Mouse (Mus musculus) splenic B cell, adult 2 months (primary cell): Measurements from ENCODE around the gene Fxr2.
A peak's percentile ranks its signal among the peaks of the same experiment; 100 is the strongest.

Source experiments
- DNase-seq: peaks from one replicate; pipeline ENCODE4 v3.0.0-alpha.2; 2011; ENCODE audit warnings: low read depth, low spot score
- H3K27me3 ChIP-seq: 2 replicates; pipeline ENCODE4 v1.6.1; 2012; ENCODE audit warnings: mild to moderate bottlenecking, low read length, moderate library complexity, mixed read lengths; ENCODE audit not compliant: control insufficient read depth, poor library complexity, insufficient read depth, severe bottlenecking
- H3K36me3 ChIP-seq: 2 replicates; pipeline ENCODE4 v1.6.1; 2012; ENCODE audit warnings: mild to moderate bottlenecking, low read length, moderate library complexity, mixed read lengths; ENCODE audit not compliant: control insufficient read depth, poor library complexity, insufficient read depth, severe bottlenecking

Fxr2 gene

GRCm38 (mm10) chr11:69632284-69633089 lies at the start of gene Fxr2:
Gene Fxr2 (plus strand): TSS chr11:69632990.
- H3K27me3 ChIP-seq = no peaks in the 10 kb centered on the region
- H3K36me3 ChIP-seq = 0 out of 2 replicates have a peak, but pooled peaks cover 1% of the 10 kb centered on the region
- peak; percentile 99 for DNase-seq

GRCm38 (mm10) chr11:69584008-69584407 lies 48.8 kb upstream of the Fxr2 start:
- Histone ChIP-seq H3K36me3 (peaks cover 2% of the 10 kb centered on the region; the same call in 1 of the 2 replicates), H3K27me3 (no peaks in the 10 kb centered on the region)
- no peak for DNase-seq

- no peak for DNase-seq
Observed at GRCm38 (mm10) chr11:69584937-69585336, 47.9 kb upstream of the Fxr2 start.

GRCm38 (mm10) chr11:69585718-69586325 lies 47.0 kb upstream of the Fxr2 start:
- H3K27me3 ChIP-seq = no peaks in the 10 kb centered on the region
- peaks cover 2% of the 10 kb centered on the region; the same call in 1 of the 2 replicates for H3K36me3 ChIP-seq
- DNase-seq = peak; percentile 42

More at GRCm38 (mm10) chr11:69584937-69585336, 47.9 kb upstream of the Fxr2 start:
- Histone ChIP-seq H3K27me3 (no peaks in the 10 kb centered on the region), H3K36me3 (peaks cover 2% of the 10 kb centered on the region; the same call in 1 of the 2 replicates)

- Histone ChIP-seq H3K36me3 (peaks cover 6% of the 10 kb centered on the region), H3K27me3 (no peaks in the 10 kb centered on the region)
- no peak for DNase-seq
Observed at GRCm38 (mm10) chr11:69589207-69589834, 43.5 kb upstream of the Fxr2 start.

GRCm38 (mm10) chr11:69590622-69591021 lies 42.2 kb upstream of the Fxr2 start:
- peaks cover 6% of the 10 kb centered on the region for H3K36me3 ChIP-seq
- DNase-seq = no peak
- no peaks in the 10 kb centered on the region for H3K27me3 ChIP-seq

- DNase-seq = no peak
- H3K36me3 ChIP-seq = peaks cover 6% of the 10 kb centered on the region
- no peaks in the 10 kb centered on the region for H3K27me3 ChIP-seq
Observed at GRCm38 (mm10) chr11:69591424-69591823, 41.4 kb upstream of the Fxr2 start.

GRCm38 (mm10) chr11:69591899-69592637 lies 40.7 kb upstream of the Fxr2 start:
- H3K36me3 ChIP-seq = peaks cover 6% of the 10 kb centered on the region
- H3K27me3 ChIP-seq = no peaks in the 10 kb centered on the region
- DNase-seq = no peak

GRCm38 (mm10) chr11:69592799-69593198 lies 40.0 kb upstream of the Fxr2 start:
- no peaks in the 10 kb centered on the region for H3K27me3 ChIP-seq
- no peak for DNase-seq
- H3K36me3 ChIP-seq = peaks cover 4% of the 10 kb centered on the region; the same call in 1 of the 2 replicates

- H3K36me3 ChIP-seq = peaks cover 4% of the 10 kb centered on the region; the same call in 1 of the 2 replicates
- DNase-seq = no peak
- H3K27me3 ChIP-seq = no peaks in the 10 kb centered on the region
Observed at GRCm38 (mm10) chr11:69594853-69595252, 37.9 kb upstream of the Fxr2 start.

- H3K27me3 ChIP-seq = no peaks in the 10 kb centered on the region; the same call in 1 of the 2 replicates
- H3K36me3 ChIP-seq = no peaks in the 10 kb centered on the region
- DNase-seq = no peak
Observed at GRCm38 (mm10) chr11:69599436-69599835, 33.4 kb upstream of the Fxr2 start.

- no peaks in the 10 kb centered on the region; the same call in 1 of the 2 replicates for H3K27me3 ChIP-seq
- no peaks in the 10 kb centered on the region for H3K36me3 ChIP-seq
- DNase-seq = no peak
Observed at GRCm38 (mm10) chr11:69600098-69600497, 32.7 kb upstream of the Fxr2 start.

GRCm38 (mm10) chr11:69601768-69602167 lies 31.0 kb upstream of the Fxr2 start:
- DNase-seq = no peak
- no peaks in the 10 kb centered on the region; the same call in 1 of the 2 replicates for H3K27me3 ChIP-seq
- H3K36me3 ChIP-seq = no peaks in the 10 kb centered on the region

- Histone ChIP-seq H3K36me3 (no peaks in the 10 kb centered on the region), H3K27me3 (no peaks in the 10 kb centered on the region; the same call in 1 of the 2 replicates)
- DNase-seq = no peak
Observed at GRCm38 (mm10) chr11:69603516-69603915, 29.3 kb upstream of the Fxr2 start.
